Mouse (Mus musculus): ENCODE measurements around the gene Pycr1. TPM values are rescaled to one million over a fixed set of nuclear protein-coding genes. Genes with fewer than 3 reads are reported as not detected.

The Pycr1 gene
- polyA plus RNA-seq, 1 experiment from 2014 or later = 24.8 TPM

GRCm38 (mm10) chr11:120622805-120623204 is 20.8 kb downstream of the Pycr1 start:
- Histone ChIP-seq H3K9me3 (no peaks in the 10 kb centered on the region), H3K27ac (replicated peaks) (no peak overlapping the region), H3K4me1 (replicated peaks) (peaks cover 26% of the 10 kb centered on the region), H3K4me3 (no peak overlapping the region), H3K4me2 (no peak overlapping the region), H3K9ac (no peak overlapping the region), H3K36me3 (peaks cover 66% of the 10 kb centered on the region), H3K27me3 (no peaks in the 10 kb centered on the region)
- ATAC-seq (ENCODE audit: low read depth) = no peak
- WGBS = 94% methylated on average over 6 of the region's 6 CpGs

- Histone ChIP-seq H3K4me2 (no peak overlapping the region), H3K9ac (no peak overlapping the region), H3K27me3 (no peaks in the 10 kb centered on the region), H3K4me1 (replicated peaks) (peaks cover 40% of the 10 kb centered on the region), H3K27ac (replicated peaks) (no peak overlapping the region), H3K4me3 (no peak overlapping the region), H3K9me3 (no peaks in the 10 kb centered on the region), H3K36me3 (peaks cover 57% of the 10 kb centered on the region)
- 93% methylated on average over 14 of the region's 14 CpGs for WGBS
- no peak for ATAC-seq (ENCODE audit: low read depth)
Measured at GRCm38 (mm10) chr11:120620195-120620594, 23.4 kb downstream of the Pycr1 start.

- Histone ChIP-seq H3K4me3 (peak overlapping the region; percentile 63; the same call in 1 of the 2 replicates), H3K4me1 (replicated peaks) (peaks cover 35% of the 10 kb centered on the region), H3K36me3 (peaks cover 65% of the 10 kb centered on the region), H3K27ac (replicated peaks) (0 out of 2 replicates have a peak overlapping the region, but pooled peaks have one; percentile 42), H3K4me2 (no peak overlapping the region), H3K9ac (no peak overlapping the region), H3K9me3 (no peaks in the 10 kb centered on the region), H3K27me3 (no peaks in the 10 kb centered on the region)
- no peak for ATAC-seq (ENCODE audit: low read depth)
- 92% methylated on average over 25 of the region's 25 CpGs for WGBS
Measured at GRCm38 (mm10) chr11:120618619-120619535, 24.7 kb downstream of the Pycr1 start.

GRCm38 (mm10) chr11:120617519-120618112 is 26.0 kb downstream of the Pycr1 start, which contains the start of gene Pcyt2:
Gene Pcyt2 (minus strand): TSS chr11:120617936.
- Histone ChIP-seq H3K9ac (peak within 1 kb of the TSS; percentile 81), H3K4me1 (replicated peaks) (peaks cover 29% of the 10 kb centered on the region), H3K4me2 (peak within 1 kb of the TSS; percentile 65), H3K27ac (replicated peaks) (peak within 1 kb of the TSS; percentile 81), H3K4me3 (peak within 1 kb of the TSS; percentile 63), H3K27me3 (no peaks in the 10 kb centered on the region), H3K9me3 (no peaks in the 10 kb centered on the region), H3K36me3 (peaks cover 69% of the 10 kb centered on the region)
- peak; percentile 96 for ATAC-seq (ENCODE audit: low read depth)
- 1% methylated on average over 56 of the region's 56 CpGs for WGBS

GRCm38 (mm10) chr11:120616617-120617294 is 26.8 kb downstream of the Pycr1 start:
- H3K4me1 ChIP-seq (replicated peaks) = peaks cover 29% of the 10 kb centered on the region
- 58% methylated on average over 4 of the region's 4 CpGs for WGBS
- no peaks in the 10 kb centered on the region for H3K27me3 ChIP-seq
- no peaks in the 10 kb centered on the region for H3K9me3 ChIP-seq
- peak overlapping the region; percentile 81 for H3K27ac ChIP-seq (replicated peaks)
- no peak for ATAC-seq (ENCODE audit: low read depth)
- peak overlapping the region; percentile 63 for H3K4me3 ChIP-seq
- peak overlapping the region; percentile 81 for H3K9ac ChIP-seq
- H3K4me2 ChIP-seq = peak overlapping the region; percentile 65
- H3K36me3 ChIP-seq = peaks cover 69% of the 10 kb centered on the region

- H3K4me1 ChIP-seq (replicated peaks) = peaks cover 29% of the 10 kb centered on the region
- H3K36me3 ChIP-seq = peaks cover 69% of the 10 kb centered on the region
- WGBS = 87% methylated on average over 11 of the region's 11 CpGs
- H3K9ac ChIP-seq = 0 out of 2 replicates have a peak overlapping the region, but pooled peaks have one; percentile 34
- no peak overlapping the region for H3K27ac ChIP-seq (replicated peaks)
- ATAC-seq (ENCODE audit: low read depth) = no peak
- H3K4me3 ChIP-seq = no peak overlapping the region
- H3K4me2 ChIP-seq = 0 out of 2 replicates have a peak overlapping the region, but pooled peaks have one; percentile 5
- no peaks in the 10 kb centered on the region for H3K27me3 ChIP-seq
- H3K9me3 ChIP-seq = no peaks in the 10 kb centered on the region
Measured at GRCm38 (mm10) chr11:120615606-120616203, 27.9 kb downstream of the Pycr1 start.

GRCm38 (mm10) chr11:120615167-120615566 is 28.4 kb downstream of the Pycr1 start:
- H3K27me3 ChIP-seq = no peaks in the 10 kb centered on the region
- peaks cover 69% of the 10 kb centered on the region for H3K36me3 ChIP-seq
- no peak overlapping the region for H3K4me3 ChIP-seq
- ATAC-seq (ENCODE audit: low read depth) = no peak
- no peak overlapping the region for H3K4me2 ChIP-seq
- peaks cover 29% of the 10 kb centered on the region for H3K4me1 ChIP-seq (replicated peaks)
- H3K27ac ChIP-seq (replicated peaks) = no peak overlapping the region
- 0 out of 2 replicates have a peak overlapping the region, but pooled peaks have one; percentile 34 for H3K9ac ChIP-seq
- no peaks in the 10 kb centered on the region for H3K9me3 ChIP-seq
- WGBS = 92% methylated on average over 6 of the region's 6 CpGs

- WGBS = 66% methylated on average over 8 of the region's 8 CpGs
- no peak overlapping the region for H3K4me3 ChIP-seq
- no peak for ATAC-seq (ENCODE audit: low read depth)
- no peaks in the 10 kb centered on the region for H3K9me3 ChIP-seq
- H3K4me1 ChIP-seq (replicated peaks) = peaks cover 33% of the 10 kb centered on the region
- H3K9ac ChIP-seq = no peak overlapping the region
- no peak overlapping the region for H3K27ac ChIP-seq (replicated peaks)
- H3K4me2 ChIP-seq = no peak overlapping the region
- H3K27me3 ChIP-seq = peaks cover 9% of the 10 kb centered on the region
- H3K36me3 ChIP-seq = peaks cover 63% of the 10 kb centered on the region
Measured at GRCm38 (mm10) chr11:120613976-120614375, 29.6 kb downstream of the Pycr1 start.

GRCm38 (mm10) chr11:120613481-120613972 is 30.0 kb downstream of the Pycr1 start:
- Histone ChIP-seq H3K4me1 (replicated peaks) (peaks cover 38% of the 10 kb centered on the region), H3K4me2 (no peak overlapping the region), H3K27me3 (peaks cover 13% of the 10 kb centered on the region), H3K27ac (replicated peaks) (no peak overlapping the region), H3K4me3 (no peak overlapping the region), H3K36me3 (peaks cover 58% of the 10 kb centered on the region), H3K9ac (no peak overlapping the region), H3K9me3 (no peaks in the 10 kb centered on the region)
- WGBS = 86% methylated on average over 10 of the region's 10 CpGs
- ATAC-seq (ENCODE audit: low read depth) = no peak

GRCm38 (mm10) chr11:120612763-120613162 is 30.8 kb downstream of the Pycr1 start:
- Histone ChIP-seq H3K4me1 (replicated peaks) (peaks cover 40% of the 10 kb centered on the region), H3K27ac (replicated peaks) (no peak overlapping the region), H3K27me3 (peaks cover 13% of the 10 kb centered on the region), H3K9ac (no peak overlapping the region), H3K36me3 (peaks cover 53% of the 10 kb centered on the region), H3K4me2 (no peak overlapping the region), H3K9me3 (no peaks in the 10 kb centered on the region), H3K4me3 (no peak overlapping the region)
- no peak for ATAC-seq (ENCODE audit: low read depth)
- 55% methylated on average over 6 of the region's 6 CpGs for WGBS

GRCm38 (mm10) chr11:120610477-120611046 is 33.0 kb downstream of the Pycr1 start:
- no peak overlapping the region for H3K4me2 ChIP-seq
- no peak overlapping the region for H3K27ac ChIP-seq (replicated peaks)
- H3K9me3 ChIP-seq = no peaks in the 10 kb centered on the region
- peaks cover 25% of the 10 kb centered on the region for H3K4me1 ChIP-seq (replicated peaks)
- H3K4me3 ChIP-seq = no peak overlapping the region
- no peak overlapping the region for H3K9ac ChIP-seq
- H3K27me3 ChIP-seq = peaks cover 16% of the 10 kb centered on the region
- 88% methylated on average over 9 of the region's 9 CpGs for WGBS
- ATAC-seq (ENCODE audit: low read depth) = no peak
- H3K36me3 ChIP-seq = peaks cover 69% of the 10 kb centered on the region
